Mouse (Mus musculus) CH12.LX (cell line): ENCODE measurements around the gene Atp6v0a4. TPM values are rescaled to one million over a fixed set of nuclear protein-coding genes. Genes with fewer than 3 reads are reported as not detected.

Source experiments
- DNase-seq: peaks from one replicate; pipeline ENCODE4 v3.0.0-alpha.2; 2013; ENCODE audit errors: extremely low read depth
- H3K27ac ChIP-seq: 2 replicates; pipeline ENCODE4 v1.5.1; 2012; ENCODE audit warnings: low read depth, mild to moderate bottlenecking, control low read depth, moderate library complexity; ENCODE audit not compliant: insufficient read depth
- H3K27me3 ChIP-seq: replicated peaks from 2 replicates; pipeline ENCODE3; 2012; ENCODE audit warnings: inconsistent platforms
- H3K36me3 ChIP-seq, 2 experiments: replicated peaks in 1 of 2; 2 replicates each; pipeline versions ENCODE3 to v1.6.1; 2012; ENCODE audit warnings: inconsistent platforms in 1 of 2, low read length in 1 of 2, mild to moderate bottlenecking in 1 of 2, mixed read lengths in 1 of 2, moderate library complexity in 1 of 2; ENCODE audit not compliant: control insufficient read depth in 1 of 2, insufficient read depth in 1 of 2
- H3K4me1 ChIP-seq, 2 experiments: 2 replicates each; pipeline ENCODE4 v1.6.1; 2012; ENCODE audit warnings: inconsistent platforms in 1 of 2, moderate library complexity in 1 of 2; ENCODE audit not compliant: insufficient read depth in 2 of 2, control insufficient read depth in 1 of 2
- H3K4me2 ChIP-seq: 2 replicates; pipeline ENCODE4 v1.6.1; 2012; ENCODE audit warnings: low read depth, mild to moderate bottlenecking, control low read depth; ENCODE audit not compliant: poor library complexity, insufficient read depth, severe bottlenecking
- H3K4me3 ChIP-seq, 3 experiments: fragments of 150-350 bp in 1 of 3; sonication (generic) in 1 of 3; replicated peaks in 1 of 3; 2 replicates each; pipeline versions ENCODE3 to v1.5.1; 2011 to 2012; ENCODE audit warnings: low read depth in 2 of 3, low read length in 2 of 3, mild to moderate bottlenecking in 2 of 3, moderate library complexity in 2 of 3, control low read depth in 1 of 3, improper control_type of control experiment in 1 of 3, inconsistent platforms in 1 of 3, mixed read lengths in 1 of 3; ENCODE audit not compliant: poor library complexity in 1 of 3
- H3K79me2 ChIP-seq: replicated peaks from 2 replicates; pipeline ENCODE4 v1.6.1; 2012; ENCODE audit warnings: mild to moderate bottlenecking, moderate library complexity; ENCODE audit not compliant: control insufficient read depth, poor library complexity, insufficient read depth, severe bottlenecking; ENCODE audit errors: extremely low read depth
- H3K9ac ChIP-seq: 2 replicates; pipeline ENCODE4 v1.6.1; 2012; ENCODE audit warnings: low read depth, mild to moderate bottlenecking, control low read depth, moderate library complexity; ENCODE audit not compliant: insufficient read depth
- H3K9me3 ChIP-seq: replicated peaks from 2 replicates; pipeline ENCODE3; 2012; ENCODE audit warnings: low read length, inconsistent platforms, mixed read lengths
- CHD1 ChIP-seq: IDR thresholded peaks from 2 replicates; pipeline ENCODE4 v1.6.1; 2012; ENCODE audit warnings: low read depth, low read length, improper control_type of control experiment, inconsistent platforms
- CTCF ChIP-seq, 2 experiments: IDR thresholded peaks in 1 of 2; conservative IDR thresholded peaks in 1 of 2; 2 replicates each; pipeline ENCODE4 v1.5.1; 2011 to 2012; ENCODE audit warnings: low read depth in 2 of 2, low read length in 2 of 2, improper control_type of control experiment in 1 of 2, inconsistent platforms in 1 of 2, mild to moderate bottlenecking in 1 of 2, moderate library complexity in 1 of 2
- EP300 ChIP-seq: IDR thresholded peaks from 2 replicates; pipeline ENCODE4 v1.6.1; 2011; ENCODE audit warnings: low read length, improper control_type of control experiment
- GABPA ChIP-seq: IDR thresholded peaks from 2 replicates; pipeline ENCODE4 v1.6.1; 2012; ENCODE audit warnings: low read depth, low read length, improper control_type of control experiment, inconsistent platforms; ENCODE audit not compliant: insufficient replicate concordance
- HCFC1 ChIP-seq: IDR thresholded peaks from 2 replicates; pipeline ENCODE4 v1.6.1; 2012; ENCODE audit warnings: low read depth, mild to moderate bottlenecking, inconsistent platforms, low read length, improper control_type of control experiment
- JUND ChIP-seq: conservative IDR thresholded peaks from 2 replicates; pipeline ENCODE4 v1.6.1; 2011; ENCODE audit warnings: low read depth, low read length, improper control_type of control experiment
- KAT2A ChIP-seq: IDR thresholded peaks from 2 replicates; pipeline ENCODE4 v1.6.1; 2012; ENCODE audit warnings: low read length, improper control_type of control experiment, inconsistent platforms; ENCODE audit not compliant: insufficient replicate concordance
- MXI1 ChIP-seq: IDR thresholded peaks from 2 replicates; pipeline ENCODE4 v1.6.1; 2011; ENCODE audit warnings: mild to moderate bottlenecking, low read depth, low read length, improper control_type of control experiment
- NELFE ChIP-seq: IDR thresholded peaks from 2 replicates; pipeline ENCODE4 v1.6.1; 2011; ENCODE audit warnings: low read depth, low read length, improper control_type of control experiment
- NRF1 ChIP-seq: IDR thresholded peaks from 2 replicates; pipeline ENCODE4 v1.6.1; 2014; ENCODE audit warnings: low read depth, mild to moderate bottlenecking, inconsistent platforms, low read length, improper control_type of control experiment, moderate library complexity
- RAD21 ChIP-seq: IDR thresholded peaks from 2 replicates; pipeline ENCODE4 v1.6.1; 2011; ENCODE audit warnings: low read depth, mild to moderate bottlenecking, low read length, improper control_type of control experiment, moderate library complexity
- RCOR1 ChIP-seq: conservative IDR thresholded peaks from 2 replicates; pipeline ENCODE4 v1.6.1; 2012; ENCODE audit warnings: low read depth, mild to moderate bottlenecking, inconsistent platforms, low read length, improper control_type of control experiment
- SMC3 ChIP-seq: IDR thresholded peaks from 2 replicates; pipeline ENCODE4 v1.6.1; 2011; ENCODE audit warnings: low read depth, low read length, improper control_type of control experiment
- TCF12 ChIP-seq: IDR thresholded peaks from 2 replicates; pipeline ENCODE4 v1.6.1; 2014; ENCODE audit warnings: low read depth, mild to moderate bottlenecking, inconsistent platforms, low read length, improper control_type of control experiment
- USF2 ChIP-seq: conservative IDR thresholded peaks from 2 replicates; pipeline ENCODE4 v1.6.1; 2011; ENCODE audit warnings: low read depth, low read length, improper control_type of control experiment
- ZKSCAN1 ChIP-seq: IDR thresholded peaks from 2 replicates; pipeline ENCODE4 v1.6.1; 2012; ENCODE audit warnings: low read depth, inconsistent platforms, low read length, improper control_type of control experiment, borderline replicate concordance
- dilution Hi-C: fragments of 300-500 bp; cut with MboI; formaldehyde crosslinking; loops from 2 replicates; pipeline ENCODE4 v1.14.3; 2020; ENCODE audit warnings: low sequenced_read_pairs; ENCODE audit not compliant: extremely low pct_unique_long_range_greater_than_20kb, extremely low pct_ligation_motif_present
- in situ Hi-C: fragments of 300-500 bp; cut with MboI; formaldehyde crosslinking; loops from 3 replicates; pipeline ENCODE4 v1.14.3; 2019; ENCODE audit warnings: low sequenced_read_pairs, low pct_ligation_motif_present, low pct_unique_long_range_greater_than_20kb, mixed read lengths
- polyA plus RNA-seq: library from polyadenylated mRNA; unstranded; fragments of >175 nt; gene quantifications from 2 replicates; pipeline ENCODE4 v1.2.1, GENCODE M21; 2012; ENCODE audit warnings: low read depth; ENCODE audit not compliant: insufficient read length
- total RNA-seq, 2 experiments: library from RNA; depleted of rRNA; stranded (reverse); fragments of 300-350 nt in 1 of 2; fragments of >200 nt in 1 of 2; gene quantifications; 2 replicates each; pipeline ENCODE4 v1.2.3; 2012 to 2014

Atp6v0a4 gene
- total and polyA plus RNA-seq, 3 experiments: not detected

GRCm38 (mm10) chr6:38055471-38056330 lies 68.7 kb downstream of the Atp6v0a4 start:
- peak overlapping the region; percentile 8 for H3K4me2 ChIP-seq
- dilution Hi-C loops (no loop called here), in situ Hi-C loops (loop anchor here (10.0 kb wide), 1 partner anchor 581 kb away; no protein-coding TSS in a partner anchor)
- H3K36me3 ChIP-seq: no peaks in the 10 kb centered on the region
- H3K9me3 ChIP-seq: no peaks in the 10 kb centered on the region
- H3K4me1 ChIP-seq: peaks cover 5 to 7% of the 10 kb centered on the region in 2 experiments
- no peak overlapping the region for H3K27ac ChIP-seq
- no peaks in the 10 kb centered on the region for H3K79me2 ChIP-seq
- TF ChIP-seq NELFE: no peak
- no peak for TF ChIP-seq USF2
- no peak for TF ChIP-seq CHD1
- no peak for TF ChIP-seq KAT2A
- no peak for TF ChIP-seq TCF12
- no peak for TF ChIP-seq JUND
- no peak for TF ChIP-seq EP300
- no peak for TF ChIP-seq GABPA
- TF ChIP-seq RCOR1: no peak
- TF ChIP-seq RAD21: no peak
- TF ChIP-seq NRF1: no peak
- TF ChIP-seq ZKSCAN1: no peak
- no peak for TF ChIP-seq SMC3
- no peak for TF ChIP-seq HCFC1
- DNase-seq: no peak
- no peak overlapping the region for H3K9ac ChIP-seq
- H3K27me3 ChIP-seq: no peaks in the 10 kb centered on the region
- no peak overlapping the region for H3K4me3 ChIP-seq

GRCm38 (mm10) chr6:38049601-38050000 lies 74.8 kb downstream of the Atp6v0a4 start:
- no peaks in the 10 kb centered on the region for H3K79me2 ChIP-seq
- H3K36me3 ChIP-seq: no peaks in the 10 kb centered on the region
- no peak overlapping the region for H3K9ac ChIP-seq
- TF ChIP-seq CTCF (conservative IDR thresholded peaks at IDR 0.05 in 1 of 2, IDR thresholded peaks at IDR 0.05 in 1 of 2; ENCODE audit: low read depth in 2 of 2, low read length in 2 of 2) (0 out of 4 replicates have a peak, but pooled peaks of 1 of the 2 experiments have one; percentile 7), MXI1 (no peak)
- TF ChIP-seq, all 38 proteins: peak for 1
- H3K9me3 ChIP-seq: peaks cover 3% of the 10 kb centered on the region
- no peak for DNase-seq
- H3K4me1 ChIP-seq: peaks cover 0 to 2% of the 10 kb centered on the region in 2 experiments; a peak in 2 of 4 replicates
- H3K27ac ChIP-seq: no peak overlapping the region
- in situ Hi-C loops: no loop called here
- no peak overlapping the region for H3K4me2 ChIP-seq
- dilution Hi-C loops: no loop called here
- no peak overlapping the region for H3K4me3 ChIP-seq
- H3K27me3 ChIP-seq: no peaks in the 10 kb centered on the region
